Mouse (Mus musculus) layer of hippocampus, adult 18-20 months (tissue): ENCODE data around the gene Notch3. TPM values are rescaled to one million over a fixed set of nuclear protein-coding genes. Genes with fewer than 3 reads are reported as not detected.

Experiments used
- DNase-seq, 2 experiments: peaks; one replicate each; pipeline ENCODE4 v3.0.0; 2022; ENCODE audit warnings: low spot score in 2 of 2
- total RNA-seq, 2 experiments: library from RNA; stranded (reverse); gene quantifications; 2 replicates each; pipeline ENCODE4 v1.2.3; 2021

Notch3 gene
- total RNA-seq, 2 experiments from 2014 or later: 4.4 to 5.0 TPM

- DNase-seq: no peak
Measured at GRCm38 (mm10) chr17:32165803-32166595, 653 bp downstream of the Notch3 start.

GRCm38 (mm10) chr17:32165266-32165802 lies 1.3 kb downstream of the Notch3 start:
- no peak for DNase-seq

- DNase-seq: no peak
Measured at GRCm38 (mm10) chr17:32164780-32165179, 1.9 kb downstream of the Notch3 start.

- no peak for DNase-seq
Measured at GRCm38 (mm10) chr17:32163910-32164650, 2.6 kb downstream of the Notch3 start.

- peak in 1 of 2 experiments; percentile 45 for DNase-seq
Measured at GRCm38 (mm10) chr17:32162112-32162850, 4.4 kb downstream of the Notch3 start.

DNA sequence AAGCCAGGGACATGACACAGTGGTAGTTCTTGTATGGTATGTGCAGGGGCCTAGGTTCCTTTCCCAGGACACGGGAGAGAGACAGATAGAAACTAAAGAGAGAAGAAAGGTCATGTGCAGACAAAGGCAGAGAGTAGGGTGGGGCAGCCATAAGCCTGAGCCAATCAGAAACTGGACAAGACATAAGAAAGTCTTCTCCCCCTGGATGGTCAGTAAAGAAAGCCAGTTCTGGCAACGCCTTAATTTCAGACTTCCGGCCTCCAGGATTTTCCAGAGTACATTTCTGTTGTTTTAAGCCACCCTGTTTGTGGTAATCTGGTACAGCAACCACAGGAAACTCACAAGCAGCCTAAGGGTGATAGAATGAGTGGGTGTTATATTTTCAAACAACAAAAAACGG lies 5.8 kb downstream of the Notch3 start:
- no peak for DNase-seq

DNA sequence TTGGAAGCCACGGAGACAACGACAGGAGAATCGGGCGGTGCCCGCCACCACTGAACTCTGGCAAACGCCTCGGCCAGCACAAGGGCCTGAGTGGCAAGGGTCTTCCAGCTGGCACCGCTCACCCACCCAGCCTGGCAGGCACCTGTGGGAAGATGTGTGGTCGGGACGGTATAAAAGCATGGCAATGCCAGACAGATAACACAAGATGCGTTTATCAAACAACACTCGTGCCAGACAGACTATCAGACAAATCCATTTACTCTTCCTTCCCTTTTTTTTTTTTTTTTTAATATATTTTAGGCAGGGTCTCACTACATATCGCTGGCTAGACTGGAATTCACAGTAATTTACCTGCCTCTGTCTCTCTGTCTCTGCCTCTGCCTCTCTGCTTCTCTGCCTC lies 7.8 kb downstream of the Notch3 start:
- no peak for DNase-seq

- DNase-seq: no peak
Measured at GRCm38 (mm10) chr17:32146718-32147117, 19.9 kb downstream of the Notch3 start.

DNA sequence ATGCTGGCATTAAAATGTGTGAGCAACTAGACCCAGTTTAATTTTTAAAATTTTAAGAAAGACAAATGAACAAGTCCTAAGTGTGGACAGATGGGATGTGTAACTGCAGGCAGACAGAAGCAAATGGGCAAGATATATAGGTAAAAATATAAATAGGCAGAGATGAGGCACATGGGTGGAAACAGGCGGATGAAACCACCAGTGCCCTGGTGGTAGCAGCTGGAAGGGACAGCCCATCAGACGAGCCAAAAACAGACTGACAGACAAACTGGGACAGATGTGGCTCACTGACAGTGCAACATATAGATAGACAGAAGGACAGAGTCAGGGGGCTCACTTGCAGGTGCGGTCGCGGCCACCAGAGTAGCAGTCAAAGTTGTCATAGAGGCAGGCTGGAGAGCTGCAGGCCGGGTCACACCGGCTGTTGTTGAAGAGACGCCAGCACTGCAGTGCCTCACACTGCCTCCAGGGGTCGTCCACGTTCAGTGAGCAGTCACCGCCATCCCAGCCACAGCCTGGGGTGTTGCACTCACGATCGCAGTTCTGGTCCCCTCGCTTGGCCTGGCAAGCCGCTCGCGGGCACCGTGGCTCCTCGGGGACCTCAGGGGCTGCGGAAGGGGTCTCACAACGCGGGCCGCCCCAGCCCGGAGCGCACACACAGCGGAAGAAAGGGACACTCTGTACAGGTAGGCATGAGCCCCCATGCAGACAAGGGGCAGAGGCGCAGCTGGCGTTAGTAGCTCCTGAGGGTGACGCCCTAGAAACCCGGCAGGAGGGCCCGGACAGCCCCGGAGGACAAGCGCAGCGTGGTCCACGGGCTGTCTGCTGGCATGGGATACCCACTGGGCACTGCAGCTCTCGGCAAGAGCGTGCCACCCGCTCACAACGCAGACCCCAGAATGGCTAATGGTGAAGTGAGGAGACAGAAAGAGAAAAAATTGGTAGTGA lies 23.5 kb downstream of the Notch3 start:
- peak; percentile 52 to 84 for DNase-seq

- no peak for DNase-seq
Measured at GRCm38 (mm10) chr17:32142234-32142633, 24.4 kb downstream of the Notch3 start.

DNA sequence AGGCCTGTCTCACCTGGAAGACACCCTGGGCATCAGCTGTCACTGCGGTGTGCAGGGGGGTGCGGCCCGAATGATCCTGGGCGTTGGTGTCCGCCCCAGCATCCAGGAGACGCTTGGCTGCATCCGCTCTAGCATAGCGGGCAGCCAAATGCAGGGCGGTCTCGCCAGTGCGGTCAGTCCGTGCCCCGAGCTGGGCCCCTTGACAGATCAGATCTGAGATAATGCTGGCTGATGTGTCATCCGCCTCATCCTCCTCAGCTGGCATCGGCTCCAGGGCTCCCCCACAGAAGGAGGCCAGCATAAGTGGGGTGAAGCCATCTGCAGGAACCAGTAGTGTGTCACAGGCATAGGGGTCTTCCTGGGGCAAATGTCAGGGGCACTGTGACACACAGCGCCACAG lies 33.3 kb downstream of the Notch3 start:
- no peak for DNase-seq

GRCm38 (mm10) chr17:32132087-32132486 lies 34.6 kb downstream of the Notch3 start:
- no peak for DNase-seq

DNA sequence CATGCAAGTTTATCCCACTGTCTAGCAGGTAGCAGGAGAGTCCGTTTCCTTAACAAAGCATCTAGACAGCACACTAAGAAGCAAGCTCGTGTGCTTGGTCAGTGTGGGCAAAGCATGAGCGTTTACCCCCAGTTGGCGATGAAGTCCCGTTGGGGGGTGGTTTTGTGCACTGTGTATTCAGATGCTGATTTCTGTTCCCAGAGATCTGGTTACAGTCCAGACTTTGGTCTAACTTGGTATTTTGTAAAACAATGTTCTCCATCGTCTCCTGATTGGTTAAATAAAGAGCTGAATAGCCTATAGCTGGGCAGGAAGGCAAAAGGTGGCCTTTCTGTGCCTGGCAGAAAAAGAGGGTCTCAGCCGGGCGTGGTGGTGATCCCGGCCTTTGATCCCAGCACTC lies 36.1 kb downstream of the Notch3 start:
- no peak for DNase-seq

- DNase-seq: no peak
Measured at GRCm38 (mm10) chr17:32127195-32127594, 39.5 kb downstream of the Notch3 start.

GRCm38 (mm10) chr17:32125407-32125806 lies 41.2 kb downstream of the Notch3 start:
- DNase-seq: no peak

DNA sequence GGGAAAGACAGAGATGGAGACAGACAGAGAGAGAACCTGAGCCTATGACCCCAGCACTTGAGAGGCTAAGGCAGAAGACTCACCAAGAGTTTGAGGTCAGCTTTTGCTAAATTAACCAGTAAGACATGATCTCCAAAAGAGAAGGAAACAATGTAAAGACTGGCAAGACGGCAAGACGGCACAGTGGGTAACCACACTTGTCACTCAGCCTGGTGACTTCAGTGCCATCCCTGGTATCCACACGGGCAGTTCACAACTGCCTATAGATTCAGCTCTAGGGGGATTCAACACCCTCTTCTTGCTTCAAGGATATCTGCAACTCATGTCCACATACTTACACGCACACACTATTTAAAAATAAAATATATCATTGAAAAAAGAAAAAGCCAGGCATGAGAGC lies 43.1 kb downstream of the Notch3 start:
- no peak for DNase-seq

- no peak for DNase-seq
Measured at GRCm38 (mm10) chr17:32122587-32122970, 44.1 kb downstream of the Notch3 start.

DNA sequence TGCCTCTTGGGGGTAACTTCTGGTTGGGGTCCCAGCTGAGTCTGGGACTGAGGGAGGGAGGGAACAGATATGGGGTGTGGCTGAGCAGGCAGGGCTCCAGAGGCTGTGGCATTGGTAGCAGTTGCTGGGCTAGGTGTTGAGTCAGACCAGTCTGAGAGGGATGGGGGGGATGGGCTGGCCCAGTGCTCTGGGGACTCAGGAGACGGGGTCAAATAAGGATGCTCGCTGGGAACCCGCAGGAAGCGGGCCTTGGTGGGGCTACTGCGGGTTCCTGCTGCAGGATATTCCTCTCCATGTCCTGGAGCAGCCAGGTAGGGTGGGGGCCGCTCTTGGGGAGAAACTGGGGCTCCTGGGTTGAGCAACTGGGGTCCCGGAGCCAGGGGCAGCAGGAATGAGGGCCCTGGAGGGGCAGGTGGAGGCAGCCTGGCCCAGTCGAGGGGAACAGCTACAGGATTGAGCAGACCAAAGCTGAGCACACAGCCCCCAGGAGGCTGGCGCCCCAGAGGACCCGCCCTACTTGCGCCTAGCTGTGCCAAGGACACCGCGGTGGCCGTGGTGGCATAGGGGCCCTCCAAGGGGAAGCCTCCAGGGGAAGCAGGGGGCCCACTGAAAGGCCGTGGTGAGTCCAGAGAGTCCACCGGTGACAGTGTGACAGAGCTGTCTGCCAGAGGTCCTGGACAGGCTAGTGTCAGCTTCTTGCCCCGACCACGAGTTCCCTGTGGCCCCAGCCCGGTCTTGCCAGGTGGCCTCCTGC lies 44.6 kb downstream of the Notch3 start:
- no peak for DNase-seq

DNA sequence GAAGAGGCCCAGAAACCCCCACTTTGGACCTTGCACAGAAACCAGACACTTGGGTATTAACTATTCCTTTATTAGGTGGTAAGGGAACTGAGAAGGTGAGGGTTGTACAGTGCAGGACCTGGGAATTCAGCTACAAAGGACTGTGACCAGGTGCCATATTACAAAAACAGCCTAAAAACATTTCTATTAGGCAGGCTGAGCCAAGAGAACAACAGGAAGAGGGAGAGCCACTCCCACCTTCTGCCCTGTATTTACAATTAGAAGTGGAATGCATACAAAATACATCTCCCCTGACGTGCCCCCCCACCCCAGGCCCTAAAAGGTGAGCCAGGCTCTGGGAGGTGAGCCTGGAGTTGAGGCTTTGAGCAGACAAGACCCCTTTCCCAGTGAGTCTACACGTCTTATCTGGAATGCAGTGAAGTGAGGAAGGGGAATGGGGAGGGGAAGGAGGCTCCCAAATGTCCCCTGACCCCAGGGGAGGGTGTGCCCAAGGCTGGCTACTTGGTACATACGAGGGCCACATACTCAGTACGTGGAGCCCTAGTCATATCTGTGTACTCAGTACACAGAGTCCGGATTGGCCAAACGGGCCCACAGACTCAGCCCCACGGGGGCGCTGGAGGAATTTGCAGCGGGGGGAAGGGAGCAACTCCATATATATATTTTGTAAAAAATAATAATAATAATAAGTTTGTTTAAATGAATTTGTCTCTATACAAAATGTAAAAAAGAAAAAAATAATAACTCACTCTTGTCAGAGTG lies 45.7 kb downstream of the Notch3 start:
- no peak for DNase-seq
